14 mouse cellular contexts compared by ENCODE assay signal in genomic region chr5:35647562-35647961, GRCm38 (mm10). TPM values are rescaled to one million over a fixed set of nuclear protein-coding genes. Genes with fewer than 3 reads are reported as not detected.
DNase-seq lines count a peak whose midpoint lies in the region; ATAC-seq and TF ChIP-seq lines count a peak whose summit lies in the region.
"Had no signal": no experiment of that assay in that cellular context is flagged by ENCODE, and none has a peak within 500 bp of the region (broad histone marks: within the 10 kb centered on the region; RNA-seq: fewer than 3 reads in every experiment).

No protein-coding gene starts in this region.

- H3K27ac ChIP-seq in heart, embryonic 10.5 days: no peak overlapping the region
- peak overlapping the region; percentile 71 for H3K27ac ChIP-seq in lung, postnatal 0 days (ENCODE audit: low read length)
- H3K27ac ChIP-seq: heart, embryonic 13.5 days had no signal

- no peak for TF ChIP-seq CTCF in lung, postnatal 0 days (IDR thresholded peaks at IDR 0.05)

- H3K4me2 ChIP-seq in lung, postnatal 0 days (replicated peaks; ENCODE audit: low read depth, low read length): no peak overlapping the region
- H3K4me2 ChIP-seq: heart, embryonic 13.5 days had no signal

- peak; percentile 83 for ATAC-seq in lung, postnatal 0 days
- ATAC-seq: midbrain, embryonic 16.5 days had no signal

- H3K9me3 ChIP-seq in heart, embryonic 10.5 days: no peaks in the 10 kb centered on the region
- H3K9me3 ChIP-seq in lung, postnatal 0 days (ENCODE audit: low read length): no peaks in the 10 kb centered on the region
- H3K9me3 ChIP-seq: heart, embryonic 13.5 days had no signal

- H3K4me1 ChIP-seq in heart, embryonic 10.5 days: peaks cover 8% of the 10 kb centered on the region
- H3K4me1 ChIP-seq in lung, postnatal 0 days (ENCODE audit: insufficient read depth, low read depth, low read length): peaks cover 13% of the 10 kb centered on the region; the same call in 1 of the 2 replicates

- H3K36me3 ChIP-seq in heart, embryonic 10.5 days: no peaks in the 10 kb centered on the region
- H3K36me3 ChIP-seq in lung, postnatal 0 days (ENCODE audit: insufficient read depth, low read length): no peaks in the 10 kb centered on the region
- H3K36me3 ChIP-seq: heart, embryonic 13.5 days had no signal

- H3K9ac ChIP-seq in lung, postnatal 0 days (replicated peaks; ENCODE audit: low read depth): no peak overlapping the region
- H3K9ac ChIP-seq: heart, embryonic 13.5 days had no signal

- 78% methylated on average over 4 of the region's 4 CpGs for WGBS in heart, embryonic 10.5 days
- 35% methylated on average over 4 of the region's 4 CpGs for WGBS in lung, postnatal 0 days

- peak; percentile 98 for DNase-seq in heart, adult 11 months
- DNase-seq in heart, embryonic 10.5 days (ENCODE audit: low spot score): no peak
- peak; percentile 80 for DNase-seq in NIH3T3 (ENCODE audit: low read depth)
- DNase-seq in heart, adult 8-10 months (ENCODE audit: low spot score): peak; percentile 60
- peak; percentile 87 for DNase-seq in lung, postnatal 0 days (ENCODE audit: low spot score)
- no peak for DNase-seq in T-cell, adult 2 months (ENCODE audit: low spot score)
- no peak for DNase-seq in thymus, postnatal 14 days
- DNase-seq in frontal cortex, postnatal 14 days (ENCODE audit: low spot score in 2 of 2): no peak
- DNase-seq: cerebellum, adult 8-10 months; liver; right cerebral cortex, adult 18-20 months; thymus, postnatal 36 days had no signal

- peak; percentile 70 for TF ChIP-seq EP300 in lung, postnatal 0 days (IDR thresholded peaks at IDR 0.05)

- H3K27me3 ChIP-seq in heart, embryonic 10.5 days (ENCODE audit: insufficient read depth, poor library complexity, severe bottlenecking): 0 out of 2 replicates have a peak, but pooled peaks cover 11% of the 10 kb centered on the region
- no peaks in the 10 kb centered on the region for H3K27me3 ChIP-seq in lung, postnatal 0 days (replicated peaks; ENCODE audit: insufficient read depth, low read length)
- H3K27me3 ChIP-seq: heart, embryonic 13.5 days had no signal

- no peak overlapping the region for H3K4me3 ChIP-seq in heart, embryonic 10.5 days
- H3K4me3 ChIP-seq in lung, postnatal 0 days (ENCODE audit: low read depth, low read length): no peak overlapping the region
- H3K4me3 ChIP-seq: heart, embryonic 13.5 days had no signal

RNA-seq across cellular contexts. Expression of gene Htra3, which starts 32.0 kb away (rescaled TPM):
- 4.6 and 7.2 TPM in 2 replicates for polyA plus RNA-seq in heart, embryonic 10.5 days (2016; fragmentation: Nextera tagmentation; extraction: Ambion mirVana)
- 10 to 100 TPM; 70.4 to 85.8 (median 82.5) TPM for total RNA-seq in heart, adult 8-10 months (2022)
- polyA plus RNA-seq in lung, postnatal 0 days (2015; fragmentation: Nextera tagmentation; extraction: Ambion mirVana): 35.7 and 40.5 TPM in 2 replicates

Comparison
In these comparisons a context has a peak if more than half of its experiments do, and no peak if none do; other contexts are left out.
1. DNase-seq: peak in heart, adult 11 months (single experiment), NIH3T3 (single experiment), heart, adult 8-10 months (single experiment) and lung, postnatal 0 days (single experiment); none in heart, embryonic 10.5 days (single experiment), T-cell, adult 2 months (single experiment), thymus, postnatal 14 days (single experiment) and frontal cortex, postnatal 14 days (0 of 2).